Mouse (Mus musculus) neural tube, embryonic 15.5 days (tissue): Measurements from ENCODE around the gene Mterf4. TPM values are rescaled to one million over a fixed set of nuclear protein-coding genes. Genes with fewer than 3 reads are reported as not detected.

ENCODE experiments used
- ATAC-seq: fragments of 200-750 bp; cut with Nextera tagmentation; 2 replicates; pipeline ENCODE4 v1.8.0; 2017; ENCODE audit warnings: mild to moderate bottlenecking, moderate TSS enrichment, moderate library complexity; ENCODE audit not compliant: low FRiP score
- H3K27ac ChIP-seq: fragments of 300-500 bp; sonication (generic); replicated peaks from 2 replicates; pipeline ENCODE4 v1.5.1; 2015; ENCODE audit warnings: mild to moderate bottlenecking, inconsistent platforms
- H3K27me3 ChIP-seq: fragments of 300-500 bp; sonication (generic); replicated peaks from 2 replicates; pipeline ENCODE4 v1.6.1; 2015; ENCODE audit warnings: inconsistent platforms
- H3K36me3 ChIP-seq: fragments of 300-500 bp; sonication (generic); 2 replicates; pipeline ENCODE4 v1.6.1; 2015; ENCODE audit warnings: inconsistent platforms
- H3K4me1 ChIP-seq: fragments of 300-500 bp; sonication (generic); 2 replicates; pipeline ENCODE4 v1.6.1; 2015; ENCODE audit warnings: inconsistent platforms
- H3K4me2 ChIP-seq: fragments of 300-500 bp; sonication (generic); 2 replicates; pipeline ENCODE4 v1.6.1; 2015; ENCODE audit warnings: inconsistent platforms, mild to moderate bottlenecking, moderate library complexity
- H3K4me3 ChIP-seq: fragments of 300-500 bp; sonication (generic); replicated peaks from 2 replicates; pipeline ENCODE4 v1.5.1; 2015; ENCODE audit warnings: mild to moderate bottlenecking, inconsistent platforms
- H3K9ac ChIP-seq: fragments of 300-500 bp; sonication (generic); replicated peaks from 2 replicates; pipeline ENCODE4 v1.6.1; 2015; ENCODE audit warnings: mild to moderate bottlenecking, inconsistent platforms
- H3K9me3 ChIP-seq: fragments of 300-500 bp; sonication (generic); replicated peaks from 2 replicates; pipeline ENCODE4 v1.6.1; 2016; ENCODE audit warnings: inconsistent platforms
- WGBS: fragments of 180-500 bp; shearing (Covaris S2); methylation state at CpG from one replicate; pipeline ENCODE4 v1.1.7; 2015; ENCODE audit warnings: mixed read lengths; 5-methylcytosine and 5-hydroxymethylcytosine counted together
- microRNA-seq: library from miRNA; unstranded; fragments of <30 nt; microRNA quantifications from one replicate; pipeline ENCODE4, GENCODE M21; 2017
- polyA plus RNA-seq: library from polyadenylated mRNA; unstranded; fragments of >200 nt; fragmentation: Nextera tagmentation; extraction: Ambion mirVana; gene quantifications from 2 replicates; pipeline ENCODE4 v1.2.1, GENCODE M21; 2015

Gene Mterf4
- polyA plus RNA-seq, 1 experiment from 2014 or later = 34.2 TPM

- H3K4me3 ChIP-seq = no peak overlapping the region
- ATAC-seq = no peak
- no peaks in the 10 kb centered on the region for H3K9me3 ChIP-seq
- H3K27ac ChIP-seq = no peak overlapping the region
- no peak overlapping the region for H3K4me2 ChIP-seq
- no peaks in the 10 kb centered on the region for H3K4me1 ChIP-seq
- H3K9ac ChIP-seq = no peak overlapping the region
- no peaks in the 10 kb centered on the region for H3K27me3 ChIP-seq
- H3K36me3 ChIP-seq = no peaks in the 10 kb centered on the region
- WGBS = 85% methylated on average over 1 of the region's 1 CpGs
Measured at GRCm38 (mm10) chr1:93257560-93257959, 48.2 kb downstream of the Mterf4 start.

DNA sequence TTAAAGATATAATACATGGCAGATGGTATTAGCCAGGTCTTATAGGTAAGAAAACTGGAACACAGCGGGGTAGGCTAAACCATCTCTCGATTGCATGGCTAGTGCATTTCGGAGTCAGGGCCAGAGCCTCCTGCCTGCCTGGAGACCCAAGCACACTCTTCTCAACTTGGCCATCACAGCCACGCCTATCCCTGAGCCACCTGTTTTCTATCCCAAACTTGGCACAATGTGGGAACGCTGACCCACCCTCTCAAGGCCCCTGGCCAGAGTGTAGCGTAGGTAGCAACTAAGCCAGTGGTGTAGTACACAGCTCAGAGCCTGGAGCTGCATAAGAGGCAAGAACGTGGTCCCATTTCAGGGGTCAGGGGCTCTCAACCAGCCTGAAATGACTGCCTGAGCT is 50.0 kb downstream of the Mterf4 start:
- no peak overlapping the region for H3K27ac ChIP-seq
- no peak overlapping the region for H3K4me3 ChIP-seq
- H3K4me2 ChIP-seq = no peak overlapping the region
- H3K36me3 ChIP-seq = no peaks in the 10 kb centered on the region
- 0 out of 2 replicates have a peak, but pooled peaks cover 5% of the 10 kb centered on the region for H3K4me1 ChIP-seq
- no peak for ATAC-seq
- 95% methylated on average over 7 of the region's 7 CpGs for WGBS
- H3K9me3 ChIP-seq = no peaks in the 10 kb centered on the region
- no peak overlapping the region for H3K9ac ChIP-seq
- no peaks in the 10 kb centered on the region for H3K27me3 ChIP-seq

DNA sequence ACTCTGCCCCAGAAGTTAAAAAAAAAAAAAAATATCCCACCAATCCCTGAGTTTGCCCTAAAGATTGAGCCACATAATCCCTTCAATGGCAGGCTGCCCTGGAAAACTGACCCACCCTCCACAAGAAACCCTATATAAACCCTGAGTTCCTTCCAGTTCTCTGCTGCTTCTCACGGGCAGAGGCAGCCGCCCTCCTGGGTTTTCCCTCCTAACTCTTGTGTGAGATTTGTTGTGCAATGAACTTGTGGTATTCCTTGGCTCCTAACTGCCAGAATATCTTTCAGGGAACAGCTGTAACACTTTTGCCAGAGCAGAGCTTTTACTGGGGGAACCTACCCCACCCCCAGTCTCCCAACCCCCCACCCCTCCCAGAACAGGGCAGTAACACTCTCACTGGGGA is 53.1 kb downstream of the Mterf4 start:
- WGBS = 51% methylated on average over 2 of the region's 2 CpGs
- no peaks in the 10 kb centered on the region for H3K9me3 ChIP-seq
- H3K36me3 ChIP-seq = no peaks in the 10 kb centered on the region
- 0 out of 2 replicates have a peak, but pooled peaks cover 5% of the 10 kb centered on the region for H3K4me1 ChIP-seq
- ATAC-seq = no peak
- no peaks in the 10 kb centered on the region for H3K27me3 ChIP-seq
- H3K4me3 ChIP-seq = no peak overlapping the region
- no peak overlapping the region for H3K27ac ChIP-seq
- H3K9ac ChIP-seq = no peak overlapping the region
- H3K4me2 ChIP-seq = no peak overlapping the region

Small RNA genes within 50 kb of the gene (microRNA-seq; reads per million reads assigned to microRNA genes)
- not detected for gene Mir6345
- not detected for gene Mir6901
- not detected for gene Mir6902

Other genes starting within 250 kb of the Mterf4 start
- gene Kif1a, start 204.0 kb downstream of the Mterf4 start, polyA plus RNA-seq = 433 and 485 TPM in 2 replicates
- not detected in 2 replicates for gene Agxt, start 170.7 kb downstream of the Mterf4 start, polyA plus RNA-seq
- 0.10 and 0.75 TPM in 2 replicates for gene 2310007B03Rik, start 145.0 kb downstream of the Mterf4 start, polyA plus RNA-seq
- 0.23 and 0.32 TPM in 2 replicates for gene Crocc2, start 137.2 kb downstream of the Mterf4 start, polyA plus RNA-seq
- gene Sned1, start 70.1 kb downstream of the Mterf4 start, polyA plus RNA-seq = 7.5 and 8.0 TPM in 2 replicates
- 52.7 and 54.1 TPM in 2 replicates for gene Ppp1r7, start 36.9 kb upstream of the Mterf4 start, polyA plus RNA-seq
- gene Pask, start 37.6 kb upstream of the Mterf4 start, polyA plus RNA-seq = 5.1 and 7.7 TPM in 2 replicates
- gene Ano7, start 68.0 kb upstream of the Mterf4 start, polyA plus RNA-seq = 1.4 TPM in 2 replicates
- gene Hdlbp, start 172.9 kb upstream of the Mterf4 start, polyA plus RNA-seq = 70.8 and 85.2 TPM in 2 replicates
- 4.9 and 5.3 TPM in 2 replicates for gene Farp2, start 206.2 kb upstream of the Mterf4 start, polyA plus RNA-seq